In the genomic region with DNA sequence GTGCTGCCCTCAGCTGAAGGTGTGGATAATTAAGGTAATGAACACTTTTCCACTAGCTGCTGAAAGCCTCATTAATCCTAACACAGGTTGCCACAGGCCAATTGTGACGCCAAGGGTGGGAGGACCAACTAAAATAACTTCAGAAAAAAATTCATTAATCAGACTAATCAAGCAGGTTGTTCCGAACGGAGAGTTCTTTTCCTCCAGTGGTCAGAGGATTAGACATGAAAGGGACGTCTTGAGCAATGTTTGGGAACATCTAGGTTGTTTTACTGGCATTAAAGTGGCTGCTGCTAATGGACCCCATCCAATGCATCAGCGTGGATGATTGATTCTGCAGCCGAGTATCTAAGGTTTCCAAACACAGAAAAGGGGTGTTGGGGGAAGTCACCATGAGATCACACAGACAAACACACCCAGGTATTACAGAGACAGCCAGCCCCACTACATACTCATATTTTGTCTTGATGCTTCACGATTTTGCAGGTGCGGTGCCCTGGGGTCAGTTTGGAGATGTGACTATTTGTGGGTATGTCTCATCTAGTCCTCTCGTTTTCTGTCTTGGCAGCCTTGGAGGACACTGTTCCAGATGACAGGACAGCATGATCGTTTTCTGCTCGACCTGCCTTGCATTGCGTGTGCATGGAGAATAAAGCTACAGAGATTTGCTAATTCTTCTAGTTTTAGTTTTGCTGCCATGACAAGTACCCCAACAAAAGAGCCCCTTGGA, we compare ENCODE assay signal across 17 mouse cellular contexts.
"Had no signal": no experiment of that assay in that cellular context is flagged by ENCODE, and none has a peak within 500 bp of the region (broad histone marks: within the 10 kb centered on the region; RNA-seq: fewer than 3 reads in every experiment).

No protein-coding gene starts in this region.

- H3K9me3 ChIP-seq: liver, embryonic 13.5 days; neural tube, embryonic 13.5 days had no signal

- H3K4me1 ChIP-seq: liver, embryonic 13.5 days; neural tube, embryonic 13.5 days had no signal

- DNase-seq: kidney, adult 8-10 months; kidney, postnatal 10 days; kidney, postnatal 36 days; layer of hippocampus, postnatal 36 days; liver, embryonic 13.5 days; lung, adult 2 months; lung, postnatal 14 days; lung, postnatal 4 days; midbrain, embryonic 14.5 days; right cerebral cortex, adult 18-20 months; right cerebral cortex, postnatal 14 days; right cerebral cortex, postnatal 4 days; thymus, postnatal 25 days had no signal

- H3K27ac ChIP-seq: left cerebral cortex, adult 2 months; liver, embryonic 13.5 days; neural tube, embryonic 13.5 days had no signal

- H3K9ac ChIP-seq: liver, embryonic 13.5 days; neural tube, embryonic 13.5 days had no signal

- H3K27me3 ChIP-seq: liver, embryonic 13.5 days; neural tube, embryonic 13.5 days had no signal

- H3K4me3 ChIP-seq: left cerebral cortex, adult 2 months; liver, embryonic 13.5 days; myocyte; neural tube, embryonic 13.5 days had no signal

- H3K4me2 ChIP-seq: liver, embryonic 13.5 days; midbrain, embryonic 11.5 days; neural tube, embryonic 13.5 days had no signal

- H3K36me3 ChIP-seq: liver, embryonic 13.5 days; neural tube, embryonic 13.5 days had no signal
